In genomic region chr10:60796028-60796427, GRCm38 (mm10) we compare ENCODE assay signal across 21 mouse cellular contexts. TPM values are rescaled to one million over a fixed set of nuclear protein-coding genes. Genes with fewer than 3 reads are reported as not detected.
DNase-seq lines count a peak whose midpoint lies in the region; ATAC-seq and TF ChIP-seq lines count a peak whose summit lies in the region.
"Had no signal": no experiment of that assay in that cellular context is flagged by ENCODE, and none has a peak within 500 bp of the region (broad histone marks: within the 10 kb centered on the region; RNA-seq: fewer than 3 reads in every experiment).

No protein-coding gene starts in this region.

- H3K4me2 ChIP-seq in heart, embryonic 13.5 days: no peak overlapping the region
- H3K4me2 ChIP-seq in kidney, embryonic 16.5 days (replicated peaks; ENCODE audit: low read depth, low read length): no peak overlapping the region
- H3K4me2 ChIP-seq in intestine, postnatal 0 days (replicated peaks; ENCODE audit: low read depth): no peak overlapping the region
- H3K4me2 ChIP-seq: neural tube, embryonic 12.5 days; stomach, embryonic 15.5 days had no signal

- peak overlapping the region; percentile 64 for H3K9ac ChIP-seq in heart, embryonic 13.5 days
- 0 out of 2 replicates have a peak overlapping the region, but pooled peaks have one; percentile 9 for H3K9ac ChIP-seq in kidney, embryonic 16.5 days (replicated peaks; ENCODE audit: low read length)
- no peak overlapping the region for H3K9ac ChIP-seq in intestine, postnatal 0 days (ENCODE audit: low read depth, low read length)
- H3K9ac ChIP-seq: forebrain, postnatal 0 days; neural tube, embryonic 12.5 days; stomach, embryonic 15.5 days had no signal

- peaks cover 95% of the 10 kb centered on the region for H3K4me1 ChIP-seq in heart, embryonic 13.5 days
- H3K4me1 ChIP-seq in kidney, embryonic 16.5 days (ENCODE audit: insufficient read depth, low read length): peaks cover 81% of the 10 kb centered on the region
- peaks cover 11% of the 10 kb centered on the region; the same call in 1 of the 2 replicates for H3K4me1 ChIP-seq in intestine, postnatal 0 days (replicated peaks; ENCODE audit: control insufficient read depth, insufficient read depth, low read length)

- no peak for DNase-seq in heart, adult 11 months
- no peak for DNase-seq in kidney, adult 11 months
- no peak for DNase-seq in urinary bladder, postnatal 10 days (ENCODE audit: low spot score)
- DNase-seq: adrenal gland, postnatal 36 days; cerebellum, adult 9-11 months; embryo, embryonic 11 days; forebrain, postnatal 0 days; heart, postnatal 4 days; kidney, adult 2 months; kidney, postnatal 4 days; lung, adult 18-20 months; right cerebral cortex, postnatal 14 days had no signal

- 0 out of 2 replicates have a peak, but pooled peaks have one; percentile 2 for TF ChIP-seq CTCF in intestine, postnatal 0 days (IDR thresholded peaks at IDR 0.05; ENCODE audit: low read depth)

- H3K36me3 ChIP-seq in heart, embryonic 13.5 days: peaks cover 1% of the 10 kb centered on the region; the same call in 1 of the 2 replicates
- no peaks in the 10 kb centered on the region for H3K36me3 ChIP-seq in kidney, embryonic 16.5 days (ENCODE audit: insufficient read depth, low read length)
- no peaks in the 10 kb centered on the region for H3K36me3 ChIP-seq in intestine, postnatal 0 days (ENCODE audit: control insufficient read depth, insufficient read depth)
- H3K36me3 ChIP-seq: G1E; neural tube, embryonic 12.5 days; stomach, embryonic 15.5 days had no signal

- no peaks in the 10 kb centered on the region for H3K9me3 ChIP-seq in heart, embryonic 13.5 days
- H3K9me3 ChIP-seq in kidney, embryonic 16.5 days (ENCODE audit: low read length): no peaks in the 10 kb centered on the region
- no peaks in the 10 kb centered on the region for H3K9me3 ChIP-seq in intestine, postnatal 0 days (ENCODE audit: control insufficient read depth)
- H3K9me3 ChIP-seq: neural tube, embryonic 12.5 days; stomach, embryonic 15.5 days had no signal

- H3K27me3 ChIP-seq in heart, embryonic 13.5 days (replicated peaks): no peaks in the 10 kb centered on the region
- no peaks in the 10 kb centered on the region for H3K27me3 ChIP-seq in kidney, embryonic 16.5 days (ENCODE audit: insufficient read depth, low read length)
- no peaks in the 10 kb centered on the region for H3K27me3 ChIP-seq in intestine, postnatal 0 days (replicated peaks; ENCODE audit: control insufficient read depth, insufficient read depth, low read length)
- H3K27me3 ChIP-seq: stomach, embryonic 15.5 days had no signal

- H3K27ac ChIP-seq in heart, embryonic 13.5 days (replicated peaks): peak overlapping the region; percentile 95
- no peak overlapping the region; the same call in 1 of the 2 replicates for H3K27ac ChIP-seq in kidney, embryonic 16.5 days (ENCODE audit: low read length)
- no peak overlapping the region for H3K27ac ChIP-seq in intestine, postnatal 0 days (ENCODE audit: low read depth, low read length)
- H3K27ac ChIP-seq: neural tube, embryonic 12.5 days; stomach, embryonic 15.5 days had no signal

- ATAC-seq in heart, embryonic 13.5 days (ENCODE audit: extremely low read depth, insufficient number of reproducible peaks, low FRiP score, low TSS enrichment): no peak
- ATAC-seq in kidney, embryonic 16.5 days (ENCODE audit: low FRiP score, low TSS enrichment): no peak
- no peak for ATAC-seq in intestine, postnatal 0 days
- no peak for ATAC-seq in erythroid progenitor cell, adult 5-6 weeks (replicated peaks; ENCODE audit: low FRiP score, poor library complexity, severe bottlenecking)
- ATAC-seq: CD4-positive, CD25-positive, alpha-beta regulatory T cell, adult 4 months; forebrain, postnatal 0 days had no signal

- no peak overlapping the region for H3K4me3 ChIP-seq in heart, embryonic 13.5 days
- no peak overlapping the region for H3K4me3 ChIP-seq in kidney, embryonic 16.5 days (ENCODE audit: low read length)
- H3K4me3 ChIP-seq in intestine, postnatal 0 days (ENCODE audit: low read depth, low read length): no peak overlapping the region
- H3K4me3 ChIP-seq: erythroblast, embryonic 14.5 days; neural tube, embryonic 12.5 days; stomach, embryonic 15.5 days had no signal

- 54% methylated on average over 5 of the region's 5 CpGs for WGBS in heart, embryonic 13.5 days
- 55% methylated on average over 5 of the region's 5 CpGs for WGBS in kidney, embryonic 16.5 days
- WGBS in intestine, postnatal 0 days: 53% methylated on average over 5 of the region's 5 CpGs

RNA-seq across cellular contexts. Expression of gene Unc5b, which starts 35.4 kb away (rescaled TPM):
- 12.1 and 13.9 TPM in 2 replicates for polyA plus RNA-seq in heart, embryonic 13.5 days (2015; fragmentation: Nextera tagmentation; extraction: Ambion mirVana)
- 10.4 and 10.5 TPM in 2 replicates for polyA plus RNA-seq in kidney, embryonic 16.5 days (2015; fragmentation: Nextera tagmentation; extraction: Ambion mirVana)
- polyA plus RNA-seq in intestine, postnatal 0 days (2015; fragmentation: Nextera tagmentation; extraction: Ambion mirVana): 2.5 and 2.6 TPM in 2 replicates
- total RNA-seq in erythroid progenitor cell, adult 5-6 weeks (2015; ENCODE audit: low replicate concordance): not detected in 2 replicates
- total RNA-seq in erythroid progenitor cell, adult 5-6 weeks (2017; ENCODE audit: low replicate concordance): not detected in 2 replicates
- polyA plus RNA-seq: CD4-positive, CD25-positive, alpha-beta regulatory T cell, adult 4 months; erythroblast, embryonic 14.5 days; G1E had no signal

RNA-seq across cellular contexts. Expression of gene Slc29a3, which starts 43.4 kb away (rescaled TPM):
- 5.4 and 5.6 TPM in 2 replicates for polyA plus RNA-seq in heart, embryonic 13.5 days (2015; fragmentation: Nextera tagmentation; extraction: Ambion mirVana)
- polyA plus RNA-seq in kidney, embryonic 16.5 days (2015; fragmentation: Nextera tagmentation; extraction: Ambion mirVana): 14.0 and 14.5 TPM in 2 replicates
- 6.3 and 7.9 TPM in 2 replicates for polyA plus RNA-seq in intestine, postnatal 0 days (2015; fragmentation: Nextera tagmentation; extraction: Ambion mirVana)
- total RNA-seq in erythroid progenitor cell, adult 5-6 weeks (2015; ENCODE audit: low replicate concordance): 9.6 and 17.7 TPM in 2 replicates
- 2.6 and 2.7 TPM in 2 replicates for total RNA-seq in erythroid progenitor cell, adult 5-6 weeks (2017; ENCODE audit: low replicate concordance)
